Mouse (Mus musculus): ENCODE data around the gene Baz1a. TPM values are rescaled to one million over a fixed set of nuclear protein-coding genes. Genes with fewer than 3 reads are reported as not detected.
"Not testable (repeated sequence)": the region's sequence is repeated elsewhere in the genome, so short reads cannot be mapped to it uniquely, and the experiment has no call there.

The Baz1a gene
- polyA plus RNA-seq, 1 experiment from 2014 or later: 19.8 TPM

- no peak overlapping the region for H3K4me2 ChIP-seq (replicated peaks; ENCODE audit: low read depth, low read length)
- no peaks in the 10 kb centered on the region for H3K9me3 ChIP-seq (ENCODE audit: control insufficient read depth, low read depth, low read length)
- ATAC-seq (ENCODE audit: insufficient number of reproducible peaks, insufficient read depth, low FRiP score, low read depth): no peak
- H3K9ac ChIP-seq (replicated peaks; ENCODE audit: low read depth, low read length): no peak overlapping the region
- no peaks in the 10 kb centered on the region for H3K27me3 ChIP-seq (ENCODE audit: control insufficient read depth, insufficient read depth, low read length)
- H3K4me1 ChIP-seq (ENCODE audit: control insufficient read depth, insufficient read depth, low read length): no peaks in the 10 kb centered on the region
- no peak overlapping the region for H3K4me3 ChIP-seq (ENCODE audit: low read depth, low read length)
- WGBS: 76% methylated on average over 8 of the region's 8 CpGs
- H3K27ac ChIP-seq (ENCODE audit: low read length): no peak overlapping the region
- no peaks in the 10 kb centered on the region for H3K36me3 ChIP-seq (ENCODE audit: control insufficient read depth, insufficient read depth, low read length)
Observed at GRCm38 (mm10) chr12:55016339-55017118, 2.4 kb upstream of the Baz1a start.

GRCm38 (mm10) chr12:55015428-55015827 lies 1.3 kb upstream of the Baz1a start:
- Histone ChIP-seq H3K27ac (ENCODE audit: low read length) (no peak overlapping the region), H3K9ac (replicated peaks; ENCODE audit: low read depth, low read length) (no peak overlapping the region), H3K27me3 (ENCODE audit: control insufficient read depth, insufficient read depth, low read length) (no peaks in the 10 kb centered on the region), H3K4me2 (replicated peaks; ENCODE audit: low read depth, low read length) (no peak overlapping the region), H3K9me3 (ENCODE audit: control insufficient read depth, low read depth, low read length) (no peaks in the 10 kb centered on the region), H3K4me3 (ENCODE audit: low read depth, low read length) (no peak overlapping the region), H3K4me1 (ENCODE audit: control insufficient read depth, insufficient read depth, low read length) (no peaks in the 10 kb centered on the region), H3K36me3 (ENCODE audit: control insufficient read depth, insufficient read depth, low read length) (no peaks in the 10 kb centered on the region)
- WGBS: 82% methylated on average over 5 of the region's 5 CpGs
- no peak for ATAC-seq (ENCODE audit: insufficient number of reproducible peaks, insufficient read depth, low FRiP score, low read depth)

- no peaks in the 10 kb centered on the region for H3K36me3 ChIP-seq (ENCODE audit: control insufficient read depth, insufficient read depth, low read length)
- H3K4me1 ChIP-seq (ENCODE audit: control insufficient read depth, insufficient read depth, low read length): no peaks in the 10 kb centered on the region
- H3K9ac ChIP-seq (replicated peaks; ENCODE audit: low read depth, low read length): no peak overlapping the region
- WGBS: 74% methylated on average over 1 of the region's 1 CpGs
- H3K9me3 ChIP-seq (ENCODE audit: control insufficient read depth, low read depth, low read length): no peaks in the 10 kb centered on the region
- H3K27me3 ChIP-seq (ENCODE audit: control insufficient read depth, insufficient read depth, low read length): no peaks in the 10 kb centered on the region
- H3K4me3 ChIP-seq (ENCODE audit: low read depth, low read length): no peak overlapping the region
- H3K27ac ChIP-seq (ENCODE audit: low read length): no peak overlapping the region
- no peak for ATAC-seq (ENCODE audit: insufficient number of reproducible peaks, insufficient read depth, low FRiP score, low read depth)
- H3K4me2 ChIP-seq (replicated peaks; ENCODE audit: low read depth, low read length): no peak overlapping the region
Observed at GRCm38 (mm10) chr12:55013031-55013430, 1.1 kb downstream of the Baz1a start.

GRCm38 (mm10) chr12:55007361-55008008 lies 6.7 kb downstream of the Baz1a start:
- Histone ChIP-seq H3K4me2 (replicated peaks; ENCODE audit: low read depth, low read length) (no peak overlapping the region), H3K4me3 (ENCODE audit: low read depth, low read length) (no peak overlapping the region), H3K9ac (replicated peaks; ENCODE audit: low read depth, low read length) (no peak overlapping the region), H3K27me3 (ENCODE audit: control insufficient read depth, insufficient read depth, low read length) (no peaks in the 10 kb centered on the region), H3K4me1 (ENCODE audit: control insufficient read depth, insufficient read depth, low read length) (no peaks in the 10 kb centered on the region), H3K27ac (ENCODE audit: low read length) (no peak overlapping the region), H3K9me3 (ENCODE audit: control insufficient read depth, low read depth, low read length) (0 out of 2 replicates have a peak, but pooled peaks cover 4% of the 10 kb centered on the region), H3K36me3 (ENCODE audit: control insufficient read depth, insufficient read depth, low read length) (no peaks in the 10 kb centered on the region)
- ATAC-seq (ENCODE audit: insufficient number of reproducible peaks, insufficient read depth, low FRiP score, low read depth): no peak
- WGBS: 82% methylated on average over 14 of the region's 14 CpGs

- WGBS: 92% methylated on average over 7 of the region's 7 CpGs
Observed at GRCm38 (mm10) chr12:55006071-55006470, 8.1 kb downstream of the Baz1a start.

GRCm38 (mm10) chr12:55004396-55004795 lies 9.8 kb downstream of the Baz1a start:
- H3K9ac ChIP-seq (replicated peaks; ENCODE audit: low read depth, low read length): no peak overlapping the region
- H3K4me3 ChIP-seq (ENCODE audit: low read depth, low read length): no peak overlapping the region
- H3K4me2 ChIP-seq (replicated peaks; ENCODE audit: low read depth, low read length): no peak overlapping the region
- no peaks in the 10 kb centered on the region for H3K4me1 ChIP-seq (ENCODE audit: control insufficient read depth, insufficient read depth, low read length)
- no peak for ATAC-seq (ENCODE audit: insufficient number of reproducible peaks, insufficient read depth, low FRiP score, low read depth)
- H3K27ac ChIP-seq (ENCODE audit: low read length): no peak overlapping the region
- H3K27me3 ChIP-seq (ENCODE audit: control insufficient read depth, insufficient read depth, low read length): no peaks in the 10 kb centered on the region
- WGBS: 86% methylated on average over 3 of the region's 3 CpGs
- H3K36me3 ChIP-seq (ENCODE audit: control insufficient read depth, insufficient read depth, low read length): no peaks in the 10 kb centered on the region
- H3K9me3 ChIP-seq (ENCODE audit: control insufficient read depth, low read depth, low read length): 0 out of 2 replicates have a peak, but pooled peaks cover 4% of the 10 kb centered on the region

More at GRCm38 (mm10) chr12:55006071-55006470, 8.1 kb downstream of the Baz1a start:
- H3K36me3 ChIP-seq (ENCODE audit: control insufficient read depth, insufficient read depth, low read length): no peaks in the 10 kb centered on the region
- H3K9me3 ChIP-seq (ENCODE audit: control insufficient read depth, low read depth, low read length): 0 out of 2 replicates have a peak, but pooled peaks cover 4% of the 10 kb centered on the region
- H3K4me2 ChIP-seq (replicated peaks; ENCODE audit: low read depth, low read length): no peak overlapping the region
- ATAC-seq (ENCODE audit: insufficient number of reproducible peaks, insufficient read depth, low FRiP score, low read depth): no peak
- H3K9ac ChIP-seq (replicated peaks; ENCODE audit: low read depth, low read length): no peak overlapping the region
- no peaks in the 10 kb centered on the region for H3K27me3 ChIP-seq (ENCODE audit: control insufficient read depth, insufficient read depth, low read length)
- H3K4me3 ChIP-seq (ENCODE audit: low read depth, low read length): no peak overlapping the region
- no peak overlapping the region for H3K27ac ChIP-seq (ENCODE audit: low read length)
- H3K4me1 ChIP-seq (ENCODE audit: control insufficient read depth, insufficient read depth, low read length): no peaks in the 10 kb centered on the region

- 81% methylated on average over 5 of the region's 5 CpGs for WGBS
- no peak overlapping the region for H3K9ac ChIP-seq (replicated peaks; ENCODE audit: low read depth, low read length)
- H3K4me3 ChIP-seq (ENCODE audit: low read depth, low read length): no peak overlapping the region
- H3K27ac ChIP-seq (ENCODE audit: low read length): no peak overlapping the region
- no peak for ATAC-seq (ENCODE audit: insufficient number of reproducible peaks, insufficient read depth, low FRiP score, low read depth)
- H3K27me3 ChIP-seq (ENCODE audit: control insufficient read depth, insufficient read depth, low read length): no peaks in the 10 kb centered on the region
- H3K4me2 ChIP-seq (replicated peaks; ENCODE audit: low read depth, low read length): no peak overlapping the region
- no peaks in the 10 kb centered on the region for H3K36me3 ChIP-seq (ENCODE audit: control insufficient read depth, insufficient read depth, low read length)
- no peaks in the 10 kb centered on the region for H3K4me1 ChIP-seq (ENCODE audit: control insufficient read depth, insufficient read depth, low read length)
- H3K9me3 ChIP-seq (ENCODE audit: control insufficient read depth, low read depth, low read length): 0 out of 2 replicates have a peak, but pooled peaks cover 4% of the 10 kb centered on the region
Observed at GRCm38 (mm10) chr12:55003843-55004242, 10.3 kb downstream of the Baz1a start.

- H3K4me3 ChIP-seq (ENCODE audit: low read depth, low read length); H3K36me3 ChIP-seq (ENCODE audit: control insufficient read depth, insufficient read depth, low read length); H3K9ac ChIP-seq (replicated peaks; ENCODE audit: low read depth, low read length); H3K4me1 ChIP-seq (ENCODE audit: control insufficient read depth, insufficient read depth, low read length); H3K27ac ChIP-seq (ENCODE audit: low read length); H3K4me2 ChIP-seq (replicated peaks; ENCODE audit: low read depth, low read length); H3K27me3 ChIP-seq (ENCODE audit: control insufficient read depth, insufficient read depth, low read length); H3K9me3 ChIP-seq (ENCODE audit: control insufficient read depth, low read depth, low read length); ATAC-seq (ENCODE audit: insufficient number of reproducible peaks, insufficient read depth, low FRiP score, low read depth): not testable (repeated sequence)
- 88% methylated on average over 7 of the region's 7 CpGs for WGBS
Observed at GRCm38 (mm10) chr12:55002532-55002931, 11.6 kb downstream of the Baz1a start.

Measured in stomach, embryonic 14.5 days (tissue).